Mouse (Mus musculus) forebrain, postnatal 0 days (tissue): ENCODE results near the gene Spata48. TPM values are rescaled to one million over a fixed set of nuclear protein-coding genes. Genes with fewer than 3 reads are reported as not detected.

Source experiments
- ATAC-seq: fragments of 200-750 bp; cut with Nextera tagmentation; 2 replicates; pipeline ENCODE4 v1.8.0; 2017; ENCODE audit warnings: mild to moderate bottlenecking, moderate library complexity
- DNase-seq: peaks from one replicate; pipeline ENCODE4 v3.0.0-alpha.2; 2015
- H3K27ac ChIP-seq: fragments of 300-500 bp; sonication (generic); 2 replicates; pipeline ENCODE4 v1.5.1; 2014; ENCODE audit warnings: low read depth, mild to moderate bottlenecking, antibody characterized with exemption, low read length, moderate library complexity, mixed read lengths
- H3K27me3 ChIP-seq: fragments of 300-500 bp; sonication (generic); 2 replicates; pipeline ENCODE4 v1.6.1; 2014; ENCODE audit warnings: mild to moderate bottlenecking, low read length, mixed read lengths; ENCODE audit not compliant: insufficient read depth
- H3K36me3 ChIP-seq: fragments of 300-500 bp; sonication (generic); 2 replicates; pipeline ENCODE4 v1.6.1; 2014; ENCODE audit warnings: mild to moderate bottlenecking, moderate library complexity; ENCODE audit not compliant: insufficient read depth
- H3K4me1 ChIP-seq: fragments of 300-500 bp; sonication (generic); 2 replicates; pipeline ENCODE4 v1.6.1; 2014; ENCODE audit warnings: antibody characterized with exemption; ENCODE audit not compliant: insufficient read depth
- H3K4me2 ChIP-seq: fragments of 300-500 bp; sonication (generic); 2 replicates; pipeline ENCODE4 v1.6.1; 2014; ENCODE audit warnings: low read depth, mild to moderate bottlenecking, moderate library complexity
- H3K4me3 ChIP-seq: fragments of 300-500 bp; sonication (generic); 2 replicates; pipeline ENCODE4 v1.5.1; 2014; ENCODE audit warnings: low read depth, low read length, mixed read lengths
- H3K9ac ChIP-seq: fragments of 300-500 bp; sonication (generic); 2 replicates; pipeline ENCODE4 v1.6.1; 2014; ENCODE audit warnings: mild to moderate bottlenecking
- H3K9me3 ChIP-seq: fragments of 300-500 bp; sonication (generic); 2 replicates; pipeline ENCODE4 v1.6.1; 2016; ENCODE audit warnings: low read length
- CTCF ChIP-seq: sonication (generic); IDR thresholded peaks from 2 replicates; pipeline ENCODE4 v1.5.1; 2016; ENCODE audit warnings: antibody characterized with exemption, control low read depth, low read depth
- WGBS: fragments of 180-500 bp; shearing (Covaris S2); extraction: QIAGEN DNeasy Blood & Tissue Kit; methylation state at CpG from one replicate; pipeline ENCODE4 v1.1.7; 2014; 5-methylcytosine and 5-hydroxymethylcytosine counted together
- polyA plus RNA-seq: library from polyadenylated mRNA; unstranded; fragments of >200 nt; fragmentation: Nextera tagmentation; extraction: Ambion mirVana; gene quantifications from 2 replicates; pipeline ENCODE4 v1.2.1, GENCODE M21; 2015
- total RNA-seq: library from RNA; depleted of rRNA; stranded (reverse); fragments of >200 nt; gene quantifications from 2 replicates; pipeline ENCODE4 v1.2.3, GENCODE M21; 2014; rRNA removed

The Spata48 gene
- total RNA-seq (6.8 and 7.6 TPM in 2 replicates), polyA plus RNA-seq (0.48 and 0.89 TPM in 2 replicates)

GRCm38 (mm10) chr11:11461635-11462560 is at the start of gene Spata48, which contains the start of gene Zpbp:
Spata48 (plus strand) TSS chr11:11462094.
Zpbp (minus strand) TSS chr11:11462408.
- H3K27me3 ChIP-seq: no peaks in the 10 kb centered on the region
- TF ChIP-seq CTCF: peak; percentile 70
- peak within 1 kb of the TSS; percentile 74 for H3K4me2 ChIP-seq
- H3K4me3 ChIP-seq: peak within 1 kb of the TSS; percentile 75
- no peaks in the 10 kb centered on the region for H3K36me3 ChIP-seq
- peak within 1 kb of the TSS; percentile 71 for H3K27ac ChIP-seq
- ATAC-seq (peak; percentile 95), DNase-seq (peak; percentile 92)
- peaks cover 6% of the 10 kb centered on the region; the same call in 1 of the 2 replicates for H3K4me1 ChIP-seq
- 7% methylated on average over 66 of the region's 66 CpGs for WGBS
- peak within 1 kb of the TSS; percentile 66 for H3K9ac ChIP-seq
- H3K9me3 ChIP-seq: no peaks in the 10 kb centered on the region

- Histone ChIP-seq H3K27me3 (no peaks in the 10 kb centered on the region), H3K9me3 (no peaks in the 10 kb centered on the region), H3K9ac (no peak overlapping the region), H3K4me1 (no peaks in the 10 kb centered on the region), H3K4me2 (no peak overlapping the region), H3K27ac (no peak overlapping the region), H3K36me3 (no peaks in the 10 kb centered on the region), H3K4me3 (no peak overlapping the region)
- TF ChIP-seq CTCF: no peak
- WGBS: 88% methylated on average over 5 of the region's 5 CpGs
- DNase-seq: no peak
- ATAC-seq: no peak
Measured at GRCm38 (mm10) chr11:11414188-11414587, 47.7 kb upstream of the Spata48 start.

- no peak for DNase-seq
- Histone ChIP-seq H3K36me3 (no peaks in the 10 kb centered on the region), H3K27me3 (no peaks in the 10 kb centered on the region), H3K4me3 (no peak overlapping the region), H3K4me1 (no peaks in the 10 kb centered on the region), H3K4me2 (no peak overlapping the region), H3K9me3 (no peaks in the 10 kb centered on the region), H3K9ac (no peak overlapping the region), H3K27ac (no peak overlapping the region)
- 79% methylated on average over 2 of the region's 2 CpGs for WGBS
- no peak for ATAC-seq
- TF ChIP-seq CTCF: no peak
Measured at GRCm38 (mm10) chr11:11417356-11417755, 44.5 kb upstream of the Spata48 start.

- H3K9me3 ChIP-seq: no peaks in the 10 kb centered on the region
- ATAC-seq (no peak), DNase-seq (peak; percentile 4)
- H3K9ac ChIP-seq: no peak overlapping the region
- 29% methylated on average over 2 of the region's 2 CpGs for WGBS
- no peaks in the 10 kb centered on the region for H3K36me3 ChIP-seq
- H3K27me3 ChIP-seq: no peaks in the 10 kb centered on the region
- H3K4me3 ChIP-seq: no peak overlapping the region
- H3K4me2 ChIP-seq: no peak overlapping the region
- no peak overlapping the region for H3K27ac ChIP-seq
- peak; percentile 50 for TF ChIP-seq CTCF
- no peaks in the 10 kb centered on the region for H3K4me1 ChIP-seq
Measured at GRCm38 (mm10) chr11:11455037-11455436, 6.9 kb upstream of the Spata48 start.

- Histone ChIP-seq H3K27me3 (no peaks in the 10 kb centered on the region), H3K36me3 (no peaks in the 10 kb centered on the region), H3K4me3 (peak overlapping the region; percentile 75), H3K9ac (peak overlapping the region; percentile 66), H3K4me2 (peak overlapping the region; percentile 74), H3K9me3 (no peaks in the 10 kb centered on the region), H3K27ac (0 out of 2 replicates have a peak overlapping the region, but pooled peaks have one; percentile 71), H3K4me1 (peaks cover 6% of the 10 kb centered on the region; the same call in 1 of the 2 replicates)
- 84% methylated on average over 5 of the region's 5 CpGs for WGBS
- DNase-seq (no peak), ATAC-seq (no peak)
- no peak for TF ChIP-seq CTCF
Measured at GRCm38 (mm10) chr11:11462561-11462890, 632 bp downstream of the Spata48 start.

- Histone ChIP-seq H3K9ac (no peak overlapping the region), H3K4me1 (no peaks in the 10 kb centered on the region), H3K9me3 (no peaks in the 10 kb centered on the region), H3K4me3 (no peak overlapping the region), H3K27me3 (no peaks in the 10 kb centered on the region), H3K27ac (no peak overlapping the region), H3K36me3 (no peaks in the 10 kb centered on the region), H3K4me2 (no peak overlapping the region)
- ATAC-seq: no peak
- no peak for TF ChIP-seq CTCF
- DNase-seq: no peak
Measured at GRCm38 (mm10) chr11:11468924-11469323, 7.0 kb downstream of the Spata48 start.

- H3K27me3 ChIP-seq: no peaks in the 10 kb centered on the region
- 65% methylated on average over 8 of the region's 8 CpGs for WGBS
- TF ChIP-seq CTCF: no peak
- DNase-seq (no peak), ATAC-seq (no peak)
- no peaks in the 10 kb centered on the region for H3K36me3 ChIP-seq
- no peaks in the 10 kb centered on the region for H3K9me3 ChIP-seq
- no peak overlapping the region for H3K9ac ChIP-seq
- no peak overlapping the region for H3K4me3 ChIP-seq
- H3K4me1 ChIP-seq: no peaks in the 10 kb centered on the region
- no peak overlapping the region for H3K4me2 ChIP-seq
- no peak overlapping the region for H3K27ac ChIP-seq
Measured at GRCm38 (mm10) chr11:11484378-11484777, 22.5 kb downstream of the Spata48 start.
